Mouse (Mus musculus): ENCODE data around the gene 4933427I04Rik.

DNA sequence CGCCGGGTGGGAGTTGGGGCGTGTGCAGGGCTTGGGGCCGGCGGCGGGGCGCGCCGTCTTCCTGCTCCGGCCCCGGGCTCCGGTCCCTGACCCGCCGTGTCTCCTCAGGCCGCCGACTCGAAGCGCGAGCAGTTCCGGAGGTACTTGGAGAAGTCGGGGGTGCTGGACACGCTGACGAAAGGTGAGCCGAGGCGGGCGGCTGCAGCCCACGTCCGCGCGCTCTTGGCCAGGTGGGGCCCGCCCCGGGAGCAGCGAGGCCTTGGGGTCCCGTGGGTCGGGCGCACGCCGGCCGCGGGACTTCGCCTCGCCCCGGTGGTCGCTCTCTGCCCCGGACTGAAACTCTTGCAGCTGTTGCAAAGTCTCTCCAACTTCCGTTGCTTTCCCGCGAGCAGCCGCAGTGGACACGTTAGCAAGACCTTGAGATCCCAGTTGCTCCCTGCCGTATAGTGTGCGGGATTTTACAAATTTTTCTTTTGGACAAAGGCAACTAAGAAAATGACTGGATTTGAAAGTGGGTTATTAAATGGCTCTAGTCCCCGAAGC is 45.7 kb downstream of the 4933427I04Rik start:
- TF ChIP-seq PAX5 (IDR thresholded peaks at IDR 0.05; ENCODE audit: low read length) (no peak), HCFC1 (IDR thresholded peaks at IDR 0.05; ENCODE audit: low read depth, low read length) (no peak), CTCF (conservative IDR thresholded peaks at IDR 0.05 in 1 of 2, IDR thresholded peaks at IDR 0.05 in 1 of 2; ENCODE audit: low read depth in 2 of 2, low read length in 2 of 2) (no peak), POLR2A (IDR thresholded peaks at IDR 0.05; ENCODE audit: low read depth, low read length) (no peak), GABPA (IDR thresholded peaks at IDR 0.05; ENCODE audit: insufficient replicate concordance, low read depth, low read length) (no peak), MXI1 (IDR thresholded peaks at IDR 0.05; ENCODE audit: low read depth, low read length) (no peak), ETS1 (conservative IDR thresholded peaks at IDR 0.05; ENCODE audit: low read depth, low read length) (no peak), TBP (conservative IDR thresholded peaks at IDR 0.05; ENCODE audit: low read depth, low read length) (no peak), ZNF384 (IDR thresholded peaks at IDR 0.05; ENCODE audit: low read depth, low read length) (no peak)
